Mouse (Mus musculus) frontal cortex, adult 2 months (tissue): ENCODE measurements at regions not wholly inside any gene's neighbourhood (a gene's known extent, or its start where the extent isn't known, plus 50 kb on each side); places are given as distances from the start of the nearest gene placed in this dataset.

Source experiments
- DNase-seq, 2 experiments: peaks; one replicate each; pipeline ENCODE4 v3.0.0; 2022; ENCODE audit warnings: low spot score in 1 of 2; ENCODE audit errors: extremely low spot score in 1 of 2

- DNase-seq: no peak
Measured at GRCm38 (mm10) chr2:51682177-51682576, 54.9 kb downstream of the Tas2r134 start.

GRCm38 (mm10) chr2:51682745-51683144, 55.4 kb downstream of the Tas2r134 start:
- no peak for DNase-seq

- DNase-seq: no peak
Measured at GRCm38 (mm10) chr2:51705110-51705509, 77.8 kb downstream of the Tas2r134 start.

GRCm38 (mm10) chr2:51708701-51709100, 81.4 kb downstream of the Tas2r134 start:
- DNase-seq: no peak

GRCm38 (mm10) chr2:51712611-51713010, 85.3 kb downstream of the Tas2r134 start:
- DNase-seq: peak in 1 of 2 experiments; percentile 42

GRCm38 (mm10) chr2:51730805-51731204, 103.5 kb downstream of the Tas2r134 start:
- DNase-seq: no peak

- no peak for DNase-seq
Measured at GRCm38 (mm10) chr2:51731703-51732102, 104.4 kb downstream of the Tas2r134 start.

GRCm38 (mm10) chr2:51732355-51732754, 105.0 kb downstream of the Tas2r134 start:
- DNase-seq: no peak

- DNase-seq: no peak
Measured at GRCm38 (mm10) chr2:51733218-51733617, 105.9 kb downstream of the Tas2r134 start.

GRCm38 (mm10) chr2:51736452-51736851, 109.1 kb downstream of the Tas2r134 start:
- DNase-seq: no peak

- DNase-seq: no peak
Measured at GRCm38 (mm10) chr2:51747675-51748319, 120.5 kb downstream of the Tas2r134 start.

GRCm38 (mm10) chr2:51749247-51749646, 121.9 kb downstream of the Tas2r134 start:
- no peak for DNase-seq

- no peak for DNase-seq
Measured at GRCm38 (mm10) chr2:51752941-51753564, 125.7 kb downstream of the Tas2r134 start.

GRCm38 (mm10) chr2:51753565-51754031, 126.3 kb downstream of the Tas2r134 start:
- no peak for DNase-seq

- no peak for DNase-seq
Measured at GRCm38 (mm10) chr2:51757361-51757760, 130.1 kb downstream of the Tas2r134 start.

GRCm38 (mm10) chr2:51758093-51758492, 130.8 kb downstream of the Tas2r134 start:
- DNase-seq: no peak

GRCm38 (mm10) chr2:51762866-51763265, 135.6 kb downstream of the Tas2r134 start:
- DNase-seq: no peak

- no peak for DNase-seq
Measured at GRCm38 (mm10) chr2:51767507-51768135, 140.3 kb downstream of the Tas2r134 start.

GRCm38 (mm10) chr2:51768298-51769271, 141.3 kb downstream of the Tas2r134 start:
- DNase-seq: peak; percentile 25 to 62

GRCm38 (mm10) chr2:51785169-51785568, 149.8 kb downstream of the Rbm43 start:
- DNase-seq: no peak

GRCm38 (mm10) chr2:51788896-51789295, 146.1 kb downstream of the Rbm43 start:
- no peak for DNase-seq
